Mouse (Mus musculus): Measurements from ENCODE around the gene Srrm2.

- TF ChIP-seq CTCF (IDR thresholded peaks at IDR 0.05; ENCODE audit: extremely low read depth, insufficient read depth, insufficient read length, insufficient replicate concordance) (no peak), POLR2A (IDR thresholded peaks at IDR 0.05; ENCODE audit: low read depth, low read length) (no peak)
Observed at GRCm38 (mm10) chr17:23744651-23745050, 45.7 kb upstream of the Srrm2 start.

All from spleen, adult 2 months (tissue).